Mouse (Mus musculus) CH12.LX (cell line): Measurements from ENCODE around the gene Kctd17. TPM values are rescaled to one million over a fixed set of nuclear protein-coding genes. Genes with fewer than 3 reads are reported as not detected.

ENCODE experiments used
- DNase-seq: peaks from one replicate; pipeline ENCODE4 v3.0.0-alpha.2; 2013; ENCODE audit errors: extremely low read depth
- H3K27ac ChIP-seq: 2 replicates; pipeline ENCODE4 v1.5.1; 2012; ENCODE audit warnings: low read depth, mild to moderate bottlenecking, control low read depth, moderate library complexity; ENCODE audit not compliant: insufficient read depth
- H3K27me3 ChIP-seq: replicated peaks from 2 replicates; pipeline ENCODE3; 2012; ENCODE audit warnings: inconsistent platforms
- H3K36me3 ChIP-seq, 2 experiments: replicated peaks in 1 of 2; 2 replicates each; pipeline versions ENCODE3 to v1.6.1; 2012; ENCODE audit warnings: inconsistent platforms in 1 of 2, low read length in 1 of 2, mild to moderate bottlenecking in 1 of 2, mixed read lengths in 1 of 2, moderate library complexity in 1 of 2; ENCODE audit not compliant: control insufficient read depth in 1 of 2, insufficient read depth in 1 of 2
- H3K4me1 ChIP-seq, 2 experiments: 2 replicates each; pipeline ENCODE4 v1.6.1; 2012; ENCODE audit warnings: inconsistent platforms in 1 of 2, moderate library complexity in 1 of 2; ENCODE audit not compliant: insufficient read depth in 2 of 2, control insufficient read depth in 1 of 2
- H3K4me2 ChIP-seq: 2 replicates; pipeline ENCODE4 v1.6.1; 2012; ENCODE audit warnings: low read depth, mild to moderate bottlenecking, control low read depth; ENCODE audit not compliant: poor library complexity, insufficient read depth, severe bottlenecking
- H3K4me3 ChIP-seq, 3 experiments: fragments of 150-350 bp in 1 of 3; sonication (generic) in 1 of 3; replicated peaks in 1 of 3; 2 replicates each; pipeline versions ENCODE3 to v1.5.1; 2011 to 2012; ENCODE audit warnings: low read depth in 2 of 3, low read length in 2 of 3, mild to moderate bottlenecking in 2 of 3, moderate library complexity in 2 of 3, control low read depth in 1 of 3, improper control_type of control experiment in 1 of 3, inconsistent platforms in 1 of 3, mixed read lengths in 1 of 3; ENCODE audit not compliant: poor library complexity in 1 of 3
- H3K79me2 ChIP-seq: replicated peaks from 2 replicates; pipeline ENCODE4 v1.6.1; 2012; ENCODE audit warnings: mild to moderate bottlenecking, moderate library complexity; ENCODE audit not compliant: control insufficient read depth, poor library complexity, insufficient read depth, severe bottlenecking; ENCODE audit errors: extremely low read depth
- H3K9ac ChIP-seq: 2 replicates; pipeline ENCODE4 v1.6.1; 2012; ENCODE audit warnings: low read depth, mild to moderate bottlenecking, control low read depth, moderate library complexity; ENCODE audit not compliant: insufficient read depth
- H3K9me3 ChIP-seq: replicated peaks from 2 replicates; pipeline ENCODE3; 2012; ENCODE audit warnings: low read length, inconsistent platforms, mixed read lengths
- E2F4 ChIP-seq: IDR thresholded peaks from 2 replicates; pipeline ENCODE4 v1.6.1; 2011; ENCODE audit warnings: low read depth, low read length, improper control_type of control experiment; ENCODE audit not compliant: insufficient replicate concordance
- ELF1 ChIP-seq: IDR thresholded peaks from 2 replicates; pipeline ENCODE4 v1.6.1; 2014; ENCODE audit warnings: low read depth, mild to moderate bottlenecking, inconsistent platforms, low read length, improper control_type of control experiment
- GABPA ChIP-seq: IDR thresholded peaks from 2 replicates; pipeline ENCODE4 v1.6.1; 2012; ENCODE audit warnings: low read depth, low read length, improper control_type of control experiment, inconsistent platforms; ENCODE audit not compliant: insufficient replicate concordance
- IRF4 ChIP-seq: IDR thresholded peaks from 2 replicates; pipeline ENCODE4 v1.6.1; 2014; ENCODE audit warnings: low read depth, mild to moderate bottlenecking, inconsistent platforms, low read length, improper control_type of control experiment
- JUN ChIP-seq: IDR thresholded peaks from 2 replicates; pipeline ENCODE4 v1.6.1; 2011; ENCODE audit warnings: low read depth, mild to moderate bottlenecking, low read length, improper control_type of control experiment, moderate library complexity; ENCODE audit not compliant: insufficient read depth
- JUND ChIP-seq: conservative IDR thresholded peaks from 2 replicates; pipeline ENCODE4 v1.6.1; 2011; ENCODE audit warnings: low read depth, low read length, improper control_type of control experiment
- KAT2A ChIP-seq: IDR thresholded peaks from 2 replicates; pipeline ENCODE4 v1.6.1; 2012; ENCODE audit warnings: low read length, improper control_type of control experiment, inconsistent platforms; ENCODE audit not compliant: insufficient replicate concordance
- MAFK ChIP-seq: IDR thresholded peaks from 2 replicates; pipeline ENCODE4 v1.6.1; 2011; ENCODE audit warnings: low read length, improper control_type of control experiment; ENCODE audit not compliant: insufficient replicate concordance
- MAX ChIP-seq: IDR thresholded peaks from 2 replicates; pipeline ENCODE4 v1.6.1; 2011; ENCODE audit warnings: low read length, improper control_type of control experiment
- MAZ ChIP-seq: IDR thresholded peaks from 2 replicates; pipeline ENCODE4 v1.6.1; 2012; ENCODE audit warnings: low read depth, mild to moderate bottlenecking, inconsistent platforms, low read length, improper control_type of control experiment, moderate library complexity
- MEF2A ChIP-seq: IDR thresholded peaks from 2 replicates; pipeline ENCODE4 v1.6.1; 2014; ENCODE audit warnings: low read depth, mild to moderate bottlenecking, inconsistent platforms, low read length, improper control_type of control experiment, borderline replicate concordance
- MXI1 ChIP-seq: IDR thresholded peaks from 2 replicates; pipeline ENCODE4 v1.6.1; 2011; ENCODE audit warnings: mild to moderate bottlenecking, low read depth, low read length, improper control_type of control experiment
- MYC ChIP-seq: IDR thresholded peaks from 2 replicates; pipeline ENCODE4 v1.6.1; 2011; ENCODE audit warnings: low read depth, mild to moderate bottlenecking, improper control_type of control experiment, low read length
- NELFE ChIP-seq: IDR thresholded peaks from 2 replicates; pipeline ENCODE4 v1.6.1; 2011; ENCODE audit warnings: low read depth, low read length, improper control_type of control experiment
- PAX5 ChIP-seq: IDR thresholded peaks from 2 replicates; pipeline ENCODE4 v1.6.1; 2012; ENCODE audit warnings: low read length, inconsistent platforms, mixed read lengths
- POLR2AphosphoS2 ChIP-seq: IDR thresholded peaks from 2 replicates; pipeline ENCODE4 v1.6.1; 2011; ENCODE audit warnings: low read depth, low read length, improper control_type of control experiment
- RAD21 ChIP-seq: IDR thresholded peaks from 2 replicates; pipeline ENCODE4 v1.6.1; 2011; ENCODE audit warnings: low read depth, mild to moderate bottlenecking, low read length, improper control_type of control experiment, moderate library complexity
- RCOR1 ChIP-seq: conservative IDR thresholded peaks from 2 replicates; pipeline ENCODE4 v1.6.1; 2012; ENCODE audit warnings: low read depth, mild to moderate bottlenecking, inconsistent platforms, low read length, improper control_type of control experiment
- SIN3A ChIP-seq: IDR thresholded peaks from 2 replicates; pipeline ENCODE4 v1.6.1; 2012; ENCODE audit warnings: low read length, improper control_type of control experiment, inconsistent platforms
- TBP ChIP-seq: conservative IDR thresholded peaks from 2 replicates; pipeline ENCODE4 v1.6.1; 2011; ENCODE audit warnings: low read depth, low read length, improper control_type of control experiment
- UBTF ChIP-seq: IDR thresholded peaks from 2 replicates; pipeline ENCODE4 v1.6.1; 2012; ENCODE audit warnings: low read depth, mild to moderate bottlenecking, inconsistent platforms, low read length, improper control_type of control experiment, moderate library complexity
- ZC3H11A ChIP-seq: IDR thresholded peaks from 2 replicates; pipeline ENCODE4 v1.6.1; 2012; ENCODE audit warnings: low read depth, mild to moderate bottlenecking, inconsistent platforms, low read length, improper control_type of control experiment
- ZKSCAN1 ChIP-seq: IDR thresholded peaks from 2 replicates; pipeline ENCODE4 v1.6.1; 2012; ENCODE audit warnings: low read depth, inconsistent platforms, low read length, improper control_type of control experiment, borderline replicate concordance
- ZMIZ1 ChIP-seq: IDR thresholded peaks from 2 replicates; pipeline ENCODE4 v1.6.1; 2012; ENCODE audit warnings: low read depth, mild to moderate bottlenecking, inconsistent platforms, low read length, improper control_type of control experiment
- dilution Hi-C: fragments of 300-500 bp; cut with MboI; formaldehyde crosslinking; loops from 2 replicates; pipeline ENCODE4 v1.14.3; 2020; ENCODE audit warnings: low sequenced_read_pairs; ENCODE audit not compliant: extremely low pct_unique_long_range_greater_than_20kb, extremely low pct_ligation_motif_present
- in situ Hi-C: fragments of 300-500 bp; cut with MboI; formaldehyde crosslinking; loops from 3 replicates; pipeline ENCODE4 v1.14.3; 2019; ENCODE audit warnings: low sequenced_read_pairs, low pct_ligation_motif_present, low pct_unique_long_range_greater_than_20kb, mixed read lengths
- polyA plus RNA-seq: library from polyadenylated mRNA; unstranded; fragments of >175 nt; gene quantifications from 2 replicates; pipeline ENCODE4 v1.2.1, GENCODE M21; 2012; ENCODE audit warnings: low read depth; ENCODE audit not compliant: insufficient read length
- total RNA-seq, 2 experiments: library from RNA; depleted of rRNA; stranded (reverse); fragments of 300-350 nt in 1 of 2; fragments of >200 nt in 1 of 2; gene quantifications; 2 replicates each; pipeline ENCODE4 v1.2.3; 2012 to 2014

The Kctd17 gene
- total RNA-seq (2012; rRNA removed) (not detected in 2 replicates), total RNA-seq (2014; rRNA removed) (not detected in 2 replicates), polyA plus RNA-seq (not detected in 2 replicates)

DNA sequence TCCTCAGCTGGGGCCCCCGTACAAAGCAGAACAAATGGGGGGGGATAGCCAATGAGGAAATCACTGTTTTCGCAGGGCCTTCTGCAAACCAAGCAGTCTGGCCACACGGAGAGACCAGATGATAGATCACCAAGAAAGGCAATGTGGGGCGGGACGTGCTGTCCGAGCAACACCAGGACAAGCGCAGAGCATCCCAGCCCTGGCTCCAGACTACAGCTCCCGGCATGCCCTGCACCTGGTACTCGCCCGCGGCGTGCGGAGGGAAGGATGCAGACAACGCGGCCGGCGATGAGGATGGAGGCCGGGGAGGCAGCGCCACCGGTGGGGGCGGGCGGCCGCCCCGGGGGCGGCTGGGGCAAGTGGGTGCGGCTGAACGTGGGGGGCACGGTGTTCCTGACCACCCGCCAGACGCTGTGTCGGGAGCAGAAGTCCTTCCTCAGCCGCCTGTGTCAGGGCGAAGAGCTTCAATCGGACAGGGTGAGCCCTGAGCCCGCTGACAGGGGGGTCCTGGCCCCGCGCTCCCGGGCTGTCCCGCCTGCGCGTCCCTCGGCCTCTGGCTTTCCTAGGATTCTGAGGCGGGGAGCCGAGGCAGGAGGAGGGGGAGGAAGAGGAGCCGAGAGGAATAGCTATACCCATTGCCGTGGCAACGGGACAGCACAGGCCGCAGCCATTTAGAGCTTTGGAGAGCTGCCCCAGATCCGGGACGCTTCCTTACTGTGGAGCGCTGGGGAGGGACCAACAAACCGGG, at the start of gene Kctd17:
Gene Kctd17 (plus strand): TSS at position 174 of the 748 bp plus-strand sequence.
- Histone ChIP-seq H3K79me2 (no peaks in the 10 kb centered on the region), H3K27me3 (peaks cover 18% of the 10 kb centered on the region), H3K36me3 (no peaks in the 10 kb centered on the region), H3K4me2 (no peak within 1 kb of the TSS), H3K27ac (no peak within 1 kb of the TSS), H3K4me3 (no peak within 1 kb of the TSS), H3K9me3 (peaks cover 8% of the 10 kb centered on the region), H3K4me1 (peaks cover 8 to 33% of the 10 kb centered on the region in 2 experiments), H3K9ac (no peak within 1 kb of the TSS)
- no peak for DNase-seq
- TF ChIP-seq MAX (no peak), POLR2AphosphoS2 (no peak), KAT2A (no peak), MEF2A (no peak), RAD21 (no peak), MYC (no peak), PAX5 (no peak), ZKSCAN1 (no peak), TBP (no peak), E2F4 (no peak), RCOR1 (no peak), IRF4 (no peak), MAZ (no peak)
- dilution Hi-C loops (no loop called here), in situ Hi-C loops (loop anchor here (10.0 to 25.0 kb wide), 2 partner anchors 64 to 309 kb away; no protein-coding TSS in a partner anchor)

DNA sequence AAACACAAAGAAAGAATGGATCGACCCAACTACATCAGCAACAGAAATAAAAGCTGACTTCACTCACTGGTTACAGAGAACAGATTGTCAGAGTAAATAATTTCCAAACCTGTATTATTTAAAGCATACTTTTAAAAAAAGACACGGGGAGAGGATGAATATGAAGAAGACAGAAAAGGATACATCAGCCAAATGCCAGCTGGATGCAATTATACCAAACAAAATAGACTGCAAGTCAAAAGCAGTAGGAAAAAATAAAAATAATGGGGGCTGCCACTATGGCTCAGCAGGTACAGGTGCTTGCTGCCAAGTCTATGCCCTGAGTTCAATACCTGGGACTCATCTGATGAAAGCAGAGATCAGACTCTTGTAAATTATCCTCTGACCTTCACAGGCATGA, 48.2 kb upstream of the Kctd17 start:
- no peak overlapping the region for H3K4me2 ChIP-seq
- in situ Hi-C loops (no loop called here), dilution Hi-C loops (no loop called here)
- no peak for DNase-seq
- H3K4me3 ChIP-seq = no peak overlapping the region
- no peaks in the 10 kb centered on the region for H3K36me3 ChIP-seq
- H3K4me1 ChIP-seq = no peaks in the 10 kb centered on the region
- peaks cover 68% of the 10 kb centered on the region for H3K27me3 ChIP-seq
- H3K79me2 ChIP-seq = no peaks in the 10 kb centered on the region
- peaks cover 5% of the 10 kb centered on the region for H3K9me3 ChIP-seq
- no peak overlapping the region for H3K27ac ChIP-seq
- TF ChIP-seq JUN (no peak), MXI1 (no peak), NELFE (no peak), TBP (no peak), GABPA (no peak), ZC3H11A (no peak), UBTF (no peak), MAX (no peak), IRF4 (no peak), MAFK (no peak), ZMIZ1 (no peak), POLR2AphosphoS2 (no peak), MYC (no peak), ELF1 (no peak), KAT2A (no peak), SIN3A (no peak), JUND (no peak)
- H3K9ac ChIP-seq = no peak overlapping the region
